Mouse (Mus musculus): ENCODE results near the gene Mpped2.

Gene Mpped2

DNA sequence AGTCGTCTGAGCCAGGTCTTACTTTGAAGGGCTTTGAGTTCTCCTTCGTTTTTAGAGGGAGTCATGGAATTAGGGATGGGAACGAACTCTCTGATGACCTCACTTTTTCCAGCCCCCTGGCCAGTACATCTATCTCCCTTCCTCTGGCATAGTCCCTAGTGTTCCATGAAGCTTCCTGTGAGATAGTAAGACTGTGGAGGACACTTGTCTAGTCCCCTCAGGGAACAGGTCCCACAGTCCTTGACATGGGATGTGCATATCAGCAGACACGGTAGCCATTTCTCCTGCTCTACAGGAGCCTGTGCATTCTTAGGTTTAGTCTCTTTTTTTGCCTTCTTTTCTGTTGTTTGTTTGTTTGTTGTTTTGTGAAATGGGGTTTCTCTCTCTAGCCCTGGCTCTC is 105.8 kb downstream of the Mpped2 start:
- DNase-seq (ENCODE audit: low read depth), result no peak

DNA sequence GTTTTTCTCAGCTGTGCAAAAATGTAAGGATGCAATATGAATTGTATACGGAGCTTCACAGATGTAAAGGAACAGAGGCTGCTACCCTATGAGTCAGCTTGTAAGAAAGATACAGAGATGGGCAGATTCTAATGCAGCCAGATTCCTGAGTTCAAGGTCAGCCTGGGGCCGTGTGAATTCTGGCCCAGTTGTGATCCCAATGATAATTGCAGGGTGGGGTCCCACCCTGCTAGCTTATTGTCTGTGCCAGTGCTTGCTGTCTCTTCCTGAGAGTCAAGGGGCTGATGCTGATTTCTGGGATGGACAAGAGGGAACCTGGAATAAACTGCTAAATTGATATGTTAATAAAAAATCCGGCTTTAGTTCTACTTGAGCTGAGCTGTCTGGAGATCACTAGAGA is 122.8 kb downstream of the Mpped2 start:
- no peak for DNase-seq (ENCODE audit: low read depth)

DNA sequence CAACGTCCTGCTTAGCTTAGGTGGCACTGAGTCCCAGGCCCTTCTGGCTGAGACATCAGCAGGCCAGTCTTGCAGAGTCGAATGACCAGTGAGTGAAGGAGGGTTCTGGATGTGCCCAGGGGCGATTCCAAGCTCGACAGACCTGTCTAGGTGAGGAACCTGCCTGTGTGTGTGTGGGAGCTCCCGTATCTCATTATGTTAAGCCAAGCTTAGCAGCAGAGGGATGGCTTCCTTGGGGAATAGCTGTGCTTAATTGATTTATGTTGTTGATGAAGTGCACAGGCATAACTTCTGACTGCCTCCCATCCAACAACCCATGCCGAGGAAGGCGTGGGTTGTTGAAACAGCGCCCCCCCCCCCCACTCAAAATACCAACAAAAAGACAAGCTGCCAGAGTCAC is 128.2 kb downstream of the Mpped2 start:
- no peak for DNase-seq (ENCODE audit: low read depth)

DNA sequence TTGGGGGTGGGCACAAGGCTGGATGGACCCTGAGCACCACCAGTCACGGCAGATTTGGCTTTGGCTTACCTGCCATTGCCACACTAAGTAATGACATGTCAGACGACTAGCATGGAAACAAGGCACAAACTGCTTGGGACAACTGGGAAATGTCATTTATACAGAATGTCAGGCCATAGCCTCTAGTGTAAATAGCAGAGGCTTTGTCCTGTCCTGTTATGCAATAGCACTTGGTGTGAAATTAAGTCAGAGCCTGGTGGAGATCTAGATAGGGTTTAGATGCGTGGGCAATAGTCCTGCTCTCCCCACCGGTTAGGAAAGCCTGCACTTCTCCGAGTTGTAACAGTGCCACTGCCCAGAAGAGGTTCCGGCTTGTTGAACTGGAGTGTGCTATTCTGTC is 128.8 kb downstream of the Mpped2 start:
- DNase-seq (ENCODE audit: low read depth), result no peak

DNA sequence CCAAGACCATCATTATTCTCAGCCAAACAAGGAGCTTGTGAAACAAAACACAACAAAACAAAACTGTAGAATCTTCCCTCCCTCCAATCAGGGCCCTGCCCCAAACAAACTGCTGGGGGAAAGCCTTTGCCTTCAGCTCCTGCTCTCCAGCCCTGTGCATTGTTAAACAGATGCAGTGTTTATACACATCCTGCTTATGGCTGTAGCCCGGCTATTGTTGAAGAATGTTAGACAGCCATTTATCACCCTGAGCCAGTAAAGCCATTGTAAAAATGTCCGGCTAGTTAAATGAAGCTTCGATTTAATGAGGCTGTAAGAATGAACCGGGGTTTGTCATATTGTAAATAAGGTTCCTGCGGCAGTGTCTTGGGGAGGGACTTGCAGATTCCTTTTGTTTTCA is 129.5 kb downstream of the Mpped2 start:
- DNase-seq (ENCODE audit: low read depth), result no peak

DNA sequence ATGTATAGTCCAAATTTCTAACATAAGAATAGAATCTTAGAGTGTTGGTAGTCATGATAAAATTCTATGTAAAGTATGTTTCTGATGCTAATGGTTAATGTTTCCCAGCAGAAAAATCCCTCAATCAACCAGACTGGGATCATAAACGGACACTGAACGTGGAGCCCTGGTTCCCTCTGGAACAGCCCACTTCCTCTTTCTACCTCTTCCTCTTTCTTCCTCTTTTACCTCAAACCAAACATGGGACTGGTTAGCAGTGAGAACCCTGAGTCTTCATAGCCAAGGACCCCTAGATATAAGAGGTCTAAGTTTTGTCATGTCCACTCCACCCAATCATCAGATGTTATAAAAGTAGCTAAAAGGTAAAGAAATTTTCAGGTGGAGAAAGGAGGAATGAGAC is 132.4 kb downstream of the Mpped2 start:
- DNase-seq (ENCODE audit: low read depth), result no peak

DNA sequence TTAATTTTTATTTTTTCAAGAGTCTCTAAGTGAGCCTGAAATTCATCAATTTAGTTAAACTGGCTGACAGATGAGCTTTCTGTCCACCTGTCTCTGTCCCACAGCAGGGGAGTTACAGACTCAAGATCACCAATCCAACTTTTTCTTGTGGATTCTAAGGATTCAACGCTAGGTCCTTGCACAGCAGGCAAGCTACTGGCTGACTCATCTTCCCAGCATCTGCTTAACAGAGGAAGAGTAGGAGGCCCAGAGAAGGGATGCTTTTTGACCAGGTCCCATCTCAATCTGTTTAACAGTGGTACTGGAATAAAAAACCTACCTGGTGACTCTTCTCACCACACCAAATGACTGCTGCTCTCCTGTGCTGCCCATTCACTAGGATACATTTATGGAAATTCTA is 133.0 kb downstream of the Mpped2 start:
- DNase-seq (ENCODE audit: low read depth), result no peak

DNA sequence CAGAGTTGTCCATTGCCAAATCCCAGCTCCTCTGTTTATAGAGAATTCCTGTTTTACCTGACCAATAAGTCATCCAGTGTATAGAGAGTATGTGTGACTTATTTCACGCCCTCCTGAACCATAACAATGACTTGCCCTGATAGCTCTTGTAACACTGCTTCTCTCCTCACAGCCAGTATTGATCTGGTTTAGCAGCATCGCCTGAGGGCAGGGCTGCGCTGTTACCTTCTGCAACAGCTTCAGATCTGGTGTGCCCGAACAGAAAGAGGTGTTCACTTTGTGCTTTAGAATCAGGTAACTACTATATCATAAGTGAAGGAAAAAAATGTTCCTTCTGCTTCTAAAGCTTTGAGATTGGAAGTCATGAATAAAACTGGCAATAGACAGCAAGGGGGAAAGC is 133.7 kb downstream of the Mpped2 start:
- no peak for DNase-seq (ENCODE audit: low read depth)

DNA sequence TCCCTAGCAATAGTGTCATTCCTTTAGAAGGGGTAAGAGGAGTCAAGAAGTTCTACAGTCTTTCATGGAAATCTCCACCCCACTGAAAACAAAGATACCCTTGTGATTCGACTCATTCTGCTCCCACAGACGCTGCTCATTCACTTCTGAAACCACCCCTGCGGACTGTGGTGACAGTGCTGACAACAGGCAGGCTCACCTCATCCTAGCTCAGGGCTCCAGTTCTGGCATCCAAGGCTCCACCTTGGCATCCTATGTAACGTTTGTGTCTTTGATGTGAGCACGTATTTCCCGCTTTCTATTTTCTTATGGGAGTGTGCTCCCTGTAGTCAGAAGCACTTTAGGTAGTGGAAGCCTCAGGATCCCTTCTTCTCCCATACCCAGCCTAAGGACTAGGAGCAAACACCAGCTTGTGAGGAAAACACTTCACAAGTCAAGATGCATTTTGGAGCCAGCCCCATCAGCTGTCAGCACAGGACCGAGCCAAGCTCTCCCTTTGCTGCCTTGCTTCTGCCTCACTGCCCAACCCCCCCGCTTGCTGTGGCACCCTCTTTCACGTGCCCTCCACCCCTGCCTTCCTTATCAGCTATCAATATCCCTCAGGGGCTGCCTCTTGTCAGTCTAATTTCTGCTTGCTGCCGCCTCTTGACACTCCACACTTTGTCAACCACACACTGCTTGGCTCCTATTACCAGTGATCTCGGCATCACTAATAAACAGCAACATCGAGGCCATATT is 135.7 kb downstream of the Mpped2 start:
- DNase-seq (ENCODE audit: low read depth), result no peak

DNA sequence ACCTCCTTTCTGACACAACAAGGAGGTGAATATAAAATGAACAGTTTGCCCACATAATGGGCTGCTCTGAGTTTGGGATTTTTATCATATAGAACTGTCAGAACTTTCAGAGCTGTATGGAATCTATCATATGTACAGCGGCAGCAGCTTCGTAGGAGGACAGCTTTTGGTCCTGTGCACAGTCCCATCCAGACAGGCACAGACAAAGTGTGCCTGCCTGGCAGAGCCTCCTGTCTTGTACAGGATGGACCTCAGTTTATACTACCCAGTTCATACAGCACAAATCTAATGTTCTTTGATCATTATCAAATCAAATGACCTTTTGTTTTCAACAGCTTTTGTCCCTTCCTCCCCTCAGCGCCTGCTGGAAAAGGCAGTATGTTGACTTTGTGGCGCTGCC is 136.4 kb downstream of the Mpped2 start:
- no peak for DNase-seq (ENCODE audit: low read depth)

DNA sequence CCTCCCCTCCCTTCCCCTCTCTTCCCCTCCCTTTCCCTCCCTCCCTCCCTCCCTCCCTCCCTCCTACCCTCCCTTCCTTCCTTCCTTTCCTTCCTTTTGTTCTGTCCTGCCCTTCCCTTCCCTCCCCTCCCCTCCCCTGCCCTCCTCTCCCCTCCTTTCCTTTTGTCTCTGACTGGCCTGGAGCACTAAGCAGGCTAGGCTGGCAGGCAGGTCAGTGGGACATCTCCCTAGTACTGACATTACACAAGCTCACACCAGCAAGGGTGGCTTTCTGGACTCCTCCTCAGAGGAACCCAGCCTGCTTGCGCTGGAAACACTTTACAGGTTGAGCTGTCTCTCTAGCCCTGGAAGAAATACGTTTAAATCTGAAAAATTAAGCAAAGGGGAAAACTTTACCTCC is 139.5 kb downstream of the Mpped2 start:
- no peak for DNase-seq (ENCODE audit: low read depth)

DNA sequence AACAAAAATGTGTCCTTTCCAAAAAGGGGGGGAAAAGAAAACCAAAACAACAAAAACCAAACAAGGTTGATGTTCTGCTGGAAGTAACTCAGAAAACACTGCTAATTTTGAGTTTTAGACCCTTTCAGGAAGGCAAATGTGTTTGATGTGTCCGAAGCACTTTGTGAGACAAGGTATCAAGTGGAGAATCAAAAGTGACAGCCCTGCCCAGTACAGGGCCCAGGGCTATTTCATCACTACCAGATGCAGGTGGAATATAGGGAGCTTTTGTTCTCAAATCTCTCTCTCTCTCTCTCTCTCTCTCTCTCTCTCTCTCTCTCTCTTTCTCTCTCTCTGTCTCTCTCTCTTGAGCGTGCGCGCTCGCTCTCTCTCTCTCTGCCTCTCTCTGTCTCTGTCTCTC is 140.1 kb downstream of the Mpped2 start:
- no peak for DNase-seq (ENCODE audit: low read depth)

DNA sequence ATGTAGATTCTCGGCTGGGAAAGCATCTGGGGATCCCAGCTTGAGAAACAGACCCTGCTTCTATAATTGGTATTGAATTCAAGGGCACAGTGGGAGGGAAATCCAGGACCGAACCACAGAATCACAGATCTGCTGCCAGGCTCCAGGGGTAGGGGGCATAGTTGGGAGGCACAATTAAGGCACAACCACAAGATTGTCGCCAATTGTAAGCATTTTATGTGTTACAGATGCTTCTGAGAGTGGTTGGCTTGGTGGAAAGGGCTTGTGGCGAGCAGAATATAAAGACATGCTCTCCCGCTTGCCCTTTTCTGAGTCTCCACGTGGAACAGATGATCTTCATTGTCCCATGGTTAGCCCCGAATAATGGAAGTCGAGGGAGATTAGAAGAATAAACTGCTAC is 142.3 kb downstream of the Mpped2 start:
- DNase-seq (ENCODE audit: low read depth), result no peak

DNA sequence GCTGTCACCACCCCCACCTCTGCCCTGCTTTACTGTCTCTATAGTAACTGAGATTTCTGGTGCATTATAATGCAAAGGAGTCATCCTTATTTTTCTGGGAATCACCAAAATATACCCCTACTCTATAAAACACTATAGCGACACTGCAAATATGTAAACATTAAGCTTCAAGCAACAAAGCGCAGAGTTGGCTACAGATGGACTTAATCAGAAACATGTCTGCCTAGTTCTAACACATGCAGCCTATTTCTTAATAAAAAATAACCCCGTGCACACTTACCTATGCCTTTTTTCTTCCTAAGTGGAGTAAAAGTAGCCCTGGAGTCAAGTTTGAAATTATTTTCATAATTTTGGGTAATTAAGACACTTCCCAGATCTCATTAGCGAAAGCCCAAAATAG is 144.2 kb downstream of the Mpped2 start:
- DNase-seq (ENCODE audit: low read depth), result no peak

DNA sequence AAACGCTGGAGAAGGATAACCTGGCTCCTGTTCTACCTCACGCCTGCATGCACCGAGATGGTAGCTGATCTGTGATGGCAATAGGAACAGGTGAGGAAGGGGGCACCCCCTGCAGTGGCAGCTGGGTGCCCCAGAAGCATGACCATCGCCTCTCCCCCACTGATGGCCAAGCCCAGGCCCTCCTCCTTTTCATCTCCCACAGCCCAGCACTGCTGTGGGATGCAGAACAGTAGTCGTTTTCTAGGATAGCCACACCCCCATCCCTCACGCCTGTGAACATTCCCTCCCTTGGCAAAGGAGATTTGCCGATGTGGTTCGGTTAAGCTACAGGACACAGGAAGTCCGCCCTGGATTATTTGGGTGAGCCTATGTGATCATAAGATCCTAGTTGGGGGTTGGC is 151.1 kb downstream of the Mpped2 start:
- DNase-seq (ENCODE audit: low read depth), result no peak

DNA sequence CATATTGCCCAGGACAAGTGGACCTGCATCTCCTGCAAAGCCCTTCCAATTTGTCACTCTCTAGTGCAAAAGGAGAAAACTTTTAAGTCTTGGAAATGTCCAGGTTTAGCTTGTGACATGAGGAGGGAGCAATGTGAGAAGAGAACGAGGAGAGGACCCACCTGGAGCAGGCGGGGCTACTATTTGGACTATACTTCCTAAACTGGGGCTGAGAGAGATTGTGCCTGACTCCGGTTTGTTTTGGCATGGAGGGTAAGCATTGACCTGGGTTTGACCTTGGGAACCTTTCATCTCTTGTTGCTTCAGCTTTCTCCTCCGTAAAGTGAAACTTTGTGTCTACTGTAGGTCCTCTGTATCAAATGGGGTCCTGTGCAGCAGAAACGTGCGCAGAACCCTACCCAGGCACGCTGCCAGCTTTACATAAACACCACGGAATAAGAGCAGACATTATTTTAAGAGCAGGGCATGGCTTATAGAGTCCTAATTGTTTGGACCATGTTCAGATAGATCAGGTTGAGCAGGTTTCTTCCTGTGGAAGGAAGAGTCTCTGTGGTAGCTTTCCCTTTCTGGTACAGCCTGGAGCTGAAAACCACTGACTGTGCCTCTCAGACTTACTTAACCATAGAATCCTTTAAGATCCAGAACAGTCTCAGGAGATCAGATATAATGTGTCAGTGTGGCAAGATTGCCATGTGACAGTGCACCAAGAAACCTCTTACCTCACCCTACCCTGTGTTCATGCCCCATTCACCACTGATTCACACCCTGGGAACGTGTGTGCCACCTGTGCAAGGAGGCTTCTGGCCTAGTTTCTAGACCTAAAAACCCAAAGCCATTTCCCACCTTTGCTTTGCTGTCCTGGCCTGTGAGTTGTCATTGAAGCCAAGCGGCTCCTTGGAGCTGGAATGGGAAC is 152.0 kb downstream of the Mpped2 start:
- no peak for DNase-seq (ENCODE audit: low read depth)

DNA sequence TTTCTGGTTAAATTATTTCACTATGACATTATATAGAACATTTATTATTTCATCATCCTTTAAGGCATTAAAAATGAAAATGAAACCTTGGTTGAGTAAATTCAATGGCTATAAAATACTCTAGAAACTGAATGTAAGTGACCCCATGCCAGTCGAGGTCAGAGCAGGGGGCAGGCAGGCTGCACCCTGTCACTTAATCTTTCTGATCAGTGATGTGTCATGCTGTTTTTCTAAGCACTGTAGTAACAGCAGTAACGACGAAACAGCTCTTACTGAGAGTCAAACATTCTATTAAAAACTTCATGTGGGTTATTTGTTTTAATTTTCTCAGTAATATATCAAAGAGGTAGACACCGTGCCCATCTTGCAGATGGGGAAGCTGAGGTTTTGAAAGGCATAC is 153.4 kb downstream of the Mpped2 start:
- no peak for DNase-seq (ENCODE audit: low read depth)

DNA sequence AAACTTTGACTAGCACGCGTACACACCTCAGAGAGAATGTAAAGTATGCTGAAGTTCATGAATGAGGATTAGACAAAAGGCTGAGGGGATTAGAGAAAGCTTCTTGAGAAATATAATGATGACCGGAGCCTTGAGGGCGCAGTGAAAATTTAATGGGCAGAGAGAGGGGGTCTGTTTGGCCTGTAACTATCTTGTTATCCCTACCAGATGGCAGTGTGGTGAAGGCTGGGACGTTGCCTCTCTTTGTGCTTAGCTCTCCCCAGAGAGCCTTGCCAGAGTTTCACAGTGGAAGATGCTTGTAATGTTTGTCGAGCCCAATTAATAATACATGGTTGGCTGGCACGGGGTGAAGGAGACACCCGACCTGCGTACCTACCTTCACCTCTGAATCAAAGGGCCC is 156.3 kb downstream of the Mpped2 start:
- DNase-seq (ENCODE audit: low read depth), result no peak

DNA sequence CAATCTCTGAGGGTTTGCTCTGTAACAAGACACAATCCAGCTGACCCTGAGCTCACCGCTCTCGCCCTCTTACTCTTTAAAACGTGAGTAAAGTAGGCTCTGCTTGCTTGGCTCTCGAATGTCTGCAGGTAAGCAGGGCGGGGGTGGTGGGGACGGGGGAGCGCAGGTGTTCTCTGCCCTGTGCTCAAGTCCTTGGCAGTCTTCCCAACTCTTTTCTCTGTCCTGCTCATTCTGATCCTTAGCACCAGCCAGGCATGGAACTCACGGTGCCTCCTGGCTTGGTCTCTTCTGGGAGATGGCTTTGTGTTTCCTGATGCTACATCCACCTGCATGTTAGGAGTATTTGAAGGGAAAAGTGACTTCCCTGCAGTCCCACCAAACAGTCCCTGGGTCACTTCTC is 158.4 kb downstream of the Mpped2 start:
- DNase-seq (ENCODE audit: low read depth), result no peak

DNA sequence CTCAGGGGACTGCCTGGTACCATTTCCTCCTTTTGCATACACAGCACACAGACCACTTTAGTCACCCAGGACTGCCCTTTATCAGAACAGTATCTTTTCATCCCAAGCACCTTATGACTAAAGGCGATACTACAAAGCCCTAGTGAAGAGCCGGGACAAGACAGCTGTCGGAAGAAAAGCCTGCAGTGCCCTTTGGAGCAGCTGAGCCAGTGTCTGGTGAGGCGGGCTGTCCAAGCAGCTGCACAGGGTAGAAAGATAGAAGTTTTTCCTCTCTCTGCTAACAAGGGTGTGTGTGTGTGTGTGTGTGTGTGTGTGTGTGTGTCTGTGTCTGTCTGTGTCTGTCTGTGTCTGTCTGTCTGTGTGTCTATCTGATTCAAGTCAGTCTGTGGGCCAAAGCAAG is 161.1 kb downstream of the Mpped2 start:
- DNase-seq (ENCODE audit: low read depth), result no peak

DNA sequence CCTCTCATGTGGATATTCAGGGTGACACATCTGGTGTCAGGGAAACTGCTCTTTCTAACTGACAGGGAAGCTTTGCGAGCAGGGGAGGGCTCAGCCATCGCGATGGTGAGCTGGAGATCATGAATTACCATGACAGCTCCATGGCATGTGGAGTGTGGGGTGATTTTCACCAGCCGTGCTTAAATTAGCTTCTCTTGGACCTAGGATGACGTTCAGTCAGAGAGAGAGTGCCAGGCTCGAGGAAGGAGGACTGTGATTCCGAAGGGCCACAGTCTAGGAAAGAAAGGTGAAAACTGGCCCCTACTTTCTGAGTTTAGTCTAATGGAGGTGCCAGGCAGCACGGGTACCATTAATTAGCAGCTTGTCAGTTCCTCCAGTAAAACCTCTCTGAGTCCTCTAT is 161.7 kb downstream of the Mpped2 start:
- DNase-seq (ENCODE audit: low read depth), result no peak

DNA sequence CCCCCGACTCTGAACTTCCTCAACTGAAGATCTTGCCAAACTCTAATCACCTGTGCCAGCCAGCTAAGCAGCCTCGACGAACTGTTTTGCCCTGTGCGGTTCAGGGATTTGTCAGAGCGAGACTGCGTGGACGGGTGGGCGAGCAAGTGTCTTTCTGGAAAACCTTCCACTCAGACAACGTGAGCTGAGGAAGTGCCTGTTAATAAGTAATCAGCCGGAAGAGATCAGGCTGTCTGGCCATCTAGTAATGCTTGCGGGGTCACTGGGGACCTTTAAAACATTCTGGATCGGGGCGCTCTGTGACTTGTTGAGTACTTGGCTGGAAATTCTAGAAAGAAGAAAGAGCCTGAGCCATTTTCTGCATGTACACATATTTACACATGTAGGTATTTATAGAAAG is 162.1 kb downstream of the Mpped2 start:
- DNase-seq (ENCODE audit: low read depth), result no peak

DNA sequence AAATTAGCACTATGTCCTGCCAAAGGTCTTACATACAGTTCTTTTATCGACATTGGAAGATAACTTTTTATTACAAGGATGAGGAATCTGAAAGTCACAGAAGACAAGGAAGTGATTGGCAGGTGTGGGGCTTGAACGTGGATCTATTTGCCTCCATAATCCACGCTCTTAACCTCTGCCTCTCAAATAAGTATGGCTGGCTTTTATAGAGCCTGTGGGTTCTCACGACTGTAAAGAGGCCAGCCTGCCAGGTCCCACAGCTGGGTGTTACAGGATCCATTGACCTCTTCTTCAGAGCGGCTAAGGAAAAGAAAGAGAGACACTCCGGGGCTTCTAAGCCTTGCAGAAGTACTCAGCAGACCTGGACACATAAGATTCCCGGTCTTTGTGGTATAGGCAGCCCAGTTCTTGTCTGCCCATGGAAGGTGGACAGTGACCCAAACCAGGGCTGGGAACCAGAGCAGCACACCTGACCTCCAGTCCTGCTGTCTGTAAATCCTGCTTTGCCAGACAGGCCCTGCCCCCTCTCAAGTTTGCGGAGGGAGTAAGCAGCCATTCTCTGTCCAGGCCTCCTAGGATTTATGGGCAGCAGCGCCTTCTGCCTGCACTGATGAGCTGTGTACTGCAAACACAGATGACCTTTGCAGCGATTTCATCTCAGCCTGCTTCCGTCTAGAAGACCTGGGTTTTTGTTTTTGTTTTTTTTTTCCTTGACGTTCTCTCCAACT is 162.7 kb downstream of the Mpped2 start:
- DNase-seq (ENCODE audit: low read depth), result no peak
